Mouse (Mus musculus) heart, postnatal 0 days (tissue): ENCODE measurements at regions not wholly inside any gene's neighbourhood (a gene's known extent, or its start where the extent isn't known, plus 50 kb on each side); places are given as distances from the start of the nearest gene placed in this dataset.

Experiments
- ATAC-seq: fragments of 200-750 bp; cut with Nextera tagmentation; 2 replicates; pipeline ENCODE4 v1.8.0; 2017; ENCODE audit warnings: low read depth, moderate number of reproducible peaks, moderate library complexity; ENCODE audit not compliant: insufficient read depth
- DNase-seq: peaks from one replicate; pipeline ENCODE4 v3.0.0-alpha.2; 2016; ENCODE audit warnings: low spot score
- H3K27ac ChIP-seq: fragments of 300-500 bp; sonication (generic); 2 replicates; pipeline ENCODE4 v1.5.1; 2014; ENCODE audit warnings: low read depth, mild to moderate bottlenecking
- H3K27me3 ChIP-seq: fragments of 300-500 bp; sonication (generic); 2 replicates; pipeline ENCODE4 v1.6.1; 2014; ENCODE audit warnings: low read length, mixed read lengths; ENCODE audit not compliant: control insufficient read depth, insufficient read depth
- H3K36me3 ChIP-seq: fragments of 300-500 bp; sonication (generic); replicated peaks from 2 replicates; pipeline ENCODE4 v1.6.1; 2014; ENCODE audit warnings: low read length, mixed read lengths; ENCODE audit not compliant: control insufficient read depth, insufficient read depth
- H3K4me1 ChIP-seq: fragments of 300-500 bp; sonication (generic); 2 replicates; pipeline ENCODE4 v1.6.1; 2014; ENCODE audit warnings: antibody characterized with exemption; ENCODE audit not compliant: control insufficient read depth, insufficient read depth
- H3K4me2 ChIP-seq: fragments of 300-500 bp; sonication (generic); 2 replicates; pipeline ENCODE4 v1.6.1; 2014; ENCODE audit warnings: low read depth, mild to moderate bottlenecking, low read length, moderate library complexity
- H3K4me3 ChIP-seq: fragments of 300-500 bp; sonication (generic); 2 replicates; pipeline ENCODE4 v1.5.1; 2014; ENCODE audit warnings: low read depth, low read length
- H3K9ac ChIP-seq: fragments of 300-500 bp; sonication (generic); replicated peaks from 2 replicates; pipeline ENCODE4 v1.6.1; 2014; ENCODE audit warnings: low read depth, low read length, mixed read lengths
- H3K9me3 ChIP-seq: fragments of 300-500 bp; sonication (generic); replicated peaks from 2 replicates; pipeline ENCODE4 v1.6.1; 2016; ENCODE audit warnings: low read length; ENCODE audit not compliant: control insufficient read depth
- CTCF ChIP-seq: IDR thresholded peaks from 2 replicates; pipeline ENCODE4 v1.5.1; 2016; ENCODE audit warnings: antibody characterized with exemption, control low read depth, low read depth
- EP300 ChIP-seq: IDR thresholded peaks from 2 replicates; pipeline ENCODE4 v1.6.1; 2016; ENCODE audit warnings: antibody characterized with exemption, low read depth
- whole genome bisulfite sequencing: fragments of 180-500 bp; shearing (Covaris S2); extraction: QIAGEN DNeasy Blood & Tissue Kit; methylation state at CpG from one replicate; pipeline ENCODE4 v1.1.7; 2014; 5-methylcytosine and 5-hydroxymethylcytosine counted together

DNA sequence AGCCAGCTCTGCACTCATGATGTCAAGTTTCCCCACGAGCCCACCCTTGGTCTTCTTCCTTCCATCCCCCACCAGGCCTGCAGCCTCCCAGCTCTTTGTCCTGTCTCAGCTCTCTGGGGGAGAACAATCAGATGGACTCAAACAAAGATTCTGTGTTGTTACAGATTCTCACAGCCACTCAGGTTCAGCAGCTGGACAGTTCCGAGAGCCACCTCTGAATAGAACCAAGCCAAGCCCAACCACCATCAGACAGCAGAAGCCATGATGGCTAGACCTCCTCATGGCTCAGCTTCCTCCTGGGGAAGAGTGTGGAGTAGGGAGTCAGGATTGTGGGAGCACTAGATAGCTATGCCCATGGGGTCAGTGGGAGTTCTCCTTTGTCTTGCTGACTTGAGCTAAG, 184.5 kb downstream of the Qk start:
- Histone ChIP-seq H3K36me3 (no peaks in the 10 kb centered on the region), H3K27me3 (no peaks in the 10 kb centered on the region), H3K27ac (no peak overlapping the region), H3K4me3 (no peak overlapping the region), H3K4me2 (no peak overlapping the region), H3K9me3 (no peaks in the 10 kb centered on the region), H3K4me1 (no peaks in the 10 kb centered on the region), H3K9ac (no peak overlapping the region)
- ATAC-seq (no peak), DNase-seq (peak; percentile 50)
- TF ChIP-seq CTCF (no peak), EP300 (no peak)
- 52% methylated on average over 2 of the region's 2 CpGs for WGBS

DNA sequence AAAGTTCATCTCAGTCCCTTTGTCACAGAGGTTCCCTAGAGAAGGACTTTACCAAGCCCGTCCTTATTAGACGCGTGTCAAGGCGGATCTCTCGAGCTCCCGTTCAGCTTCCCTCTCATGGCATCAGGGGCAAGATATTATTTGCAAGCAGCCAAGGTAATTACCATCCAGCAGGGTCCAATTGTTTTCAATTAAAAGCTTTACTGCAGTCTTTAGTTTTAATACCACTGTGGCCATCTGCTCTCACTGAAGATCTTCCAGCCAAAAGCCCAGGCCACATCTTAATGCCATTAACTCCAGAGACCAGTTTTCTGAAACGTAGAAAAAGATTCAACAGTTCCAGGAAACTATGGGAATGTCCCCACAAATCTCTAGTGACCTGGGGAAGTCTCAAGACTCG, 191.1 kb downstream of the Qk start:
- Histone ChIP-seq H3K27me3 (no peaks in the 10 kb centered on the region), H3K36me3 (no peaks in the 10 kb centered on the region), H3K9me3 (no peaks in the 10 kb centered on the region), H3K9ac (no peak overlapping the region), H3K27ac (no peak overlapping the region), H3K4me1 (no peaks in the 10 kb centered on the region), H3K4me3 (no peak overlapping the region), H3K4me2 (no peak overlapping the region)
- no peak for ATAC-seq
- TF ChIP-seq EP300 (no peak), CTCF (no peak)
- no peak for DNase-seq
- 63% methylated on average over 8 of the region's 8 CpGs for WGBS

DNA sequence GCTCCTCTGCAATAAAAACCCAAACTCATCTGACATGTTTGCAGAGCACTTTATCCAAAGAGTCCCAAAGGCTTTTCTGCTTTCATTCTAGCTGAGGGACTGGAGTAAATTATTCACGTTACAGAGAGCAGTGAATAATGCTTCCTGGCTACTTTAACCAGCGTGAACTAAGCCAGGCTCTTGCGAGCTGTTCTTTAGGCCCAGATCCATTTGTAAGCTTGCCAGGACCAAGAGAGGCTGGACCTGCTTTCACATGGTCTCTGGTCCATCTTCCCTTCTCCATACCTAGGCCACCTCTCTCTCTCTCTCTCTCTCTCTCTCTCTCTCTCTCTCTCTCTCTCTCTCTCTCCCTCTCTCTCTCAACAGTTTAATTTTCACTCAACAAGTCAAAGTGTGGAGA, 197.2 kb downstream of the Qk start:
- TF ChIP-seq CTCF (no peak), EP300 (no peak)
- Histone ChIP-seq H3K4me1 (no peaks in the 10 kb centered on the region), H3K27me3 (no peaks in the 10 kb centered on the region), H3K4me3 (no peak overlapping the region), H3K4me2 (no peak overlapping the region), H3K9ac (no peak overlapping the region), H3K27ac (no peak overlapping the region), H3K9me3 (0 out of 2 replicates have a peak, but pooled peaks cover 8% of the 10 kb centered on the region), H3K36me3 (no peaks in the 10 kb centered on the region)
- 68% methylated on average over 3 of the region's 3 CpGs for WGBS
- ATAC-seq (no peak), DNase-seq (no peak)

DNA sequence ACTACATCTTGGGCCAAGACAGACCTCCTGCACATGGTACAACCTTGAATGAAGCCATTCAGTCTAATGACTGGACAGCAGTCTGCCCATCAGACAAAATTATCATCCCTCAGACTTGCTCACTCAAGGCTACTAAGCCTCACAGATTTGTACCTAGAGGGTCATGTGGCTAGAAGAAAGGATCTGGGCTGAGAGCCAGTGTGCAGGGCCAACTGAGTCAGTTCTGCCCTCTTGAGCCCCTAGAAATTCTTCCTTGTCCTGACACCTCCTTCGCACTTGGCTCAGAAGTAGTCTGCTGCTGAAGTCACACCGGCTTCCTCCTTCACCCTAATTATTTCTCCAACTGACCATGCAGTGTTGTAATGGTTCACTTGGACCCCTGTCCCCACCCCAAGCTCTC, 207.5 kb downstream of the Qk start:
- no peak for DNase-seq
- no peaks in the 10 kb centered on the region for H3K9me3 ChIP-seq
- no peak for ATAC-seq
- no peak overlapping the region for H3K4me3 ChIP-seq
- H3K9ac ChIP-seq: no peak overlapping the region
- no peak for TF ChIP-seq EP300
- no peak for TF ChIP-seq CTCF
- H3K27me3 ChIP-seq: no peaks in the 10 kb centered on the region
- 86% methylated on average over 2 of the region's 2 CpGs for WGBS
- H3K4me2 ChIP-seq: no peak overlapping the region
- no peak overlapping the region for H3K27ac ChIP-seq
- H3K4me1 ChIP-seq: peaks cover 11% of the 10 kb centered on the region; the same call in 1 of the 2 replicates
- no peaks in the 10 kb centered on the region for H3K36me3 ChIP-seq

DNA sequence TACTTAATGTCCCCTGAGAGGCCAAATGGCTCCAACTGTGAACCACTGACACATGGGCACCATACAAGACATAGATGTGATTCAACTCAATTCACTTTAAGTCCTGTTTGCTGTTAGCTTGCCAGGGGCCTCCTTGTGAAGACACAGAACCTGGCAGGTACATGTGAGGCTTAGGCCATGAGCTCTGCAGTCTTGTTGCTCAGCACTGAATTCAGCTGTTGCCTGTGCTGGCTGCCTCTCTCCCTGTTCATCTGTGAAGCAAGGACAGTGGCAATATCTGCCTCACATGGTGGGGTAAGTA, 209.3 kb downstream of the Qk start:
- Histone ChIP-seq H3K4me1 (peaks cover 11% of the 10 kb centered on the region; the same call in 1 of the 2 replicates), H3K36me3 (no peaks in the 10 kb centered on the region), H3K9ac (no peak overlapping the region), H3K9me3 (no peaks in the 10 kb centered on the region), H3K4me3 (no peak overlapping the region), H3K27ac (no peak overlapping the region), H3K27me3 (no peaks in the 10 kb centered on the region), H3K4me2 (no peak overlapping the region)
- no peak for TF ChIP-seq EP300
- no peak for TF ChIP-seq CTCF
- DNase-seq: no peak
- ATAC-seq: no peak

DNA sequence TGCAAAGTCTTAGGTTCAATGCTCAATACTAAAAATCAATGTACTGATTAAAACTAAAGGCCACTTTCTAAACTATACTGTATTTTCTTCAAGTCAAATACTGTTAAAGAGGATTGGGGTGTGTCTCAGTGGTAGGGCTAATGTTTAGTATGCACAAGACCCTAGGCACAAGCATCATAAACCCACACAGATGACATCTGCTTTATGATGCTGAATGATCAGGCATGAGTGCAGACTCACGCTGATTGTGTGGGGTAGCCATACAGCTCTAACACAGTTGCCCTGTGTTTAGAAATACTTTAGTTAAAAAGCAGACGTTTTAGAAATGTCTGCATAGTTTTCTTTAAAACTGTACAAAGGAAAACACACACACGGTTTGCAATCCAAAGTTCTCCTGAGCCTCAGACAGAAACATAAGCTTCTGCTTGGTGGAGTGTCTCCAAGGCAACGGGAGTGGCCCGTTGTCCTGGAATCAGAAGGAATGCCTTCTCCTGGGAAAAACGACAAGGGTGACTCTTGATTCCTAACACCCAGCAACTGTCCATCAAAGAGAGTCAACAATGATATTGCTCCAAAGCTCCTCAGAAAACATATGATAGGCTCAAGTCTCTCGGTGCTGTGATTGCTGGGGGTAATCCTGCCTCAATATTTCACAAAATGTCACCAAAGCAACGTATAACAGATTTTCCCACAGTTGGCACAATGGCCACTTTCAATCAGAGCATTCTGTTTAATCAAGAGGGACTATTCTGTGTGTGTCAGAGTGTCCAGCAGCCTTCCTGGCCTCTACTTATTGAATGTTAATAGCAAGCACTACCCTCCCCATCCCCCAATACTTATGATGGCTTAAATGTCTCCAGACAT, 209.9 kb downstream of the Qk start:
- 55% methylated on average over 8 of the region's 8 CpGs for WGBS
- Histone ChIP-seq H3K4me2 (no peak overlapping the region), H3K27ac (no peak overlapping the region), H3K4me1 (peaks cover 11% of the 10 kb centered on the region; the same call in 1 of the 2 replicates), H3K9me3 (no peaks in the 10 kb centered on the region), H3K9ac (no peak overlapping the region), H3K36me3 (no peaks in the 10 kb centered on the region), H3K4me3 (no peak overlapping the region), H3K27me3 (no peaks in the 10 kb centered on the region)
- TF ChIP-seq EP300 (no peak), CTCF (no peak)
- ATAC-seq (no peak), DNase-seq (no peak)
